8 mouse cellular contexts compared by ENCODE assay signal in the genomic region with DNA sequence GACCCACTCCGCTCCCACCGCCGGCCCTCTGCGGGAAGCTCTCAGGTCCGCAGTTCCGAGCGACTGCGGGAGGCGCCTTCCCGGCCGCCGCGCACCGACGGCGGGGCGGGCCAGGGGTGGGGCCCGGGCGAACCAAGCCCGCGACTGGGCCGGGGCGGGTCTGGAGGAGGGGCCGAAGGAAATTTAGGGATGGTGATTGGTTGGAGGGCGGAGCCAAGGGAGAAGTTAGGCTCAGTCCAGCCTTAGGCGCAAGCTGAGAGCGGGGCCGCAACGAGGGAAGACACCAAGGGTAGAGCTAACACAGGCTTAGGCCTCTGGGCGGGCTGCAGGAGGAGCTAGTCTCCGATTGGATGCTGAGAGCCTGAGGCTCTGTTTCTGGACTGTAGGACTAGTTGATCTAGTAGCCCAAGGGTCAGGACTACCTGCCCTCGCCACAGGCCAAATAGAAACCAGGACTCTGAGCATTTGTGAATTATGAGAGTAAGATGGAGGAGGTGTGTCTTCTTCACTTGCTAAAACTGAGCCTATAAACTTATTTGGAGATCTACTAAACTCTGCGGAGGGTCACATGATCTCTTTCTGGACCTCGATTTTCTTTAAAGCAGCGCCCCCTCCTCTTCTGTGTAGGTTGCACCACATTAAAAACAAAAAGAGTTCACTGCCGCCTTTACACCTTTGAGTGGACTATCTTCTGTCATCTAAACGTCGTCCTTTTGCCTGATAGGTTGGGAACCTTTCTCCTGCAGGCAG. TPM values are rescaled to one million over a fixed set of nuclear protein-coding genes. Genes with fewer than 3 reads are reported as not detected.
DNase-seq lines count a peak whose midpoint lies in the region; ATAC-seq and TF ChIP-seq lines count a peak whose summit lies in the region.

A gene (minus strand): TSS at position 89 of the 750 bp plus-strand sequence.

- WGBS in heart, embryonic 12.5 days = 2% methylated on average over 38 of the region's 38 CpGs
- WGBS in kidney, postnatal 0 days = 2% methylated on average over 38 of the region's 38 CpGs
- 2% methylated on average over 38 of the region's 38 CpGs for WGBS in liver, embryonic 11.5 days
- 4% methylated on average over 38 of the region's 38 CpGs for WGBS in stomach, embryonic 15.5 days

- peaks cover 48% of the 10 kb centered on the region for H3K4me1 ChIP-seq in heart, embryonic 12.5 days (replicated peaks)
- peaks cover 21% of the 10 kb centered on the region for H3K4me1 ChIP-seq in kidney, postnatal 0 days (replicated peaks; ENCODE audit: insufficient read depth, low read length)
- H3K4me1 ChIP-seq in liver, embryonic 11.5 days (replicated peaks; ENCODE audit: control insufficient read depth, insufficient read depth, low read length) = peaks cover 32% of the 10 kb centered on the region
- peaks cover 34% of the 10 kb centered on the region for H3K4me1 ChIP-seq in stomach, embryonic 15.5 days

- peak within 1 kb of the TSS; percentile 96 for H3K9ac ChIP-seq in heart, embryonic 12.5 days
- peak within 1 kb of the TSS; percentile 91 for H3K9ac ChIP-seq in kidney, postnatal 0 days (ENCODE audit: low read depth, low read length)
- peak within 1 kb of the TSS; percentile 96 for H3K9ac ChIP-seq in liver, embryonic 11.5 days (ENCODE audit: low read depth, low read length)
- peak within 1 kb of the TSS; percentile 97 for H3K9ac ChIP-seq in stomach, embryonic 15.5 days

- peaks cover 38% of the 10 kb centered on the region for H3K79me3 ChIP-seq in C2C12 (ENCODE audit: low read depth)

- peaks cover 46% of the 10 kb centered on the region for H3K79me2 ChIP-seq in C2C12 (ENCODE audit: control insufficient read depth, insufficient read depth)

- no peaks in the 10 kb centered on the region for H3K9me3 ChIP-seq in heart, embryonic 12.5 days (replicated peaks)
- H3K9me3 ChIP-seq in kidney, postnatal 0 days (replicated peaks; ENCODE audit: low read length) = no peaks in the 10 kb centered on the region
- no peaks in the 10 kb centered on the region for H3K9me3 ChIP-seq in liver, embryonic 11.5 days (ENCODE audit: control insufficient read depth, low read length)
- no peaks in the 10 kb centered on the region for H3K9me3 ChIP-seq in stomach, embryonic 15.5 days

- peaks cover 4% of the 10 kb centered on the region for H3K36me3 ChIP-seq in C2C12 (ENCODE audit: control insufficient read depth, insufficient read depth)
- H3K36me3 ChIP-seq in heart, embryonic 12.5 days = peaks cover 8% of the 10 kb centered on the region; the same call in 1 of the 2 replicates
- H3K36me3 ChIP-seq in kidney, postnatal 0 days (ENCODE audit: insufficient read depth, low read length) = no peaks in the 10 kb centered on the region
- peaks cover 2% of the 10 kb centered on the region; the same call in 1 of the 2 replicates for H3K36me3 ChIP-seq in liver, embryonic 11.5 days (ENCODE audit: control insufficient read depth, insufficient read depth, low read length)
- 0 out of 2 replicates have a peak, but pooled peaks cover 3% of the 10 kb centered on the region for H3K36me3 ChIP-seq in stomach, embryonic 15.5 days

- TF ChIP-seq CTCF in C2C12 (IDR thresholded peaks at IDR 0.05; ENCODE audit: control insufficient read depth, insufficient read depth, insufficient read length) = no peak
- TF ChIP-seq CTCF in brain, embryonic 14.5 days (IDR thresholded peaks at IDR 0.05; ENCODE audit: borderline replicate concordance, extremely low read depth, insufficient read depth, insufficient read length) = no peak
- TF ChIP-seq CTCF in kidney, postnatal 0 days (IDR thresholded peaks at IDR 0.05; ENCODE audit: low read depth) = no peak

- DNase-seq in brain, embryonic 14.5 days (ENCODE audit: low read depth) = peak; percentile 98
- peak; percentile 100 for DNase-seq in kidney, postnatal 0 days (ENCODE audit: low spot score)
- peak; percentile 95 for DNase-seq in liver, embryonic 11.5 days (ENCODE audit: low spot score)
- peak; percentile 95 for DNase-seq in naive thymus-derived CD4-positive, alpha-beta T cell, adult 2 months (ENCODE audit: low read depth)

- no peaks in the 10 kb centered on the region for H3K27me3 ChIP-seq in C2C12 (ENCODE audit: control insufficient read depth, insufficient read depth, insufficient read length)
- H3K27me3 ChIP-seq in heart, embryonic 12.5 days (replicated peaks) = no peaks in the 10 kb centered on the region
- no peaks in the 10 kb centered on the region for H3K27me3 ChIP-seq in kidney, postnatal 0 days (ENCODE audit: insufficient read depth, low read length)
- H3K27me3 ChIP-seq in liver, embryonic 11.5 days (replicated peaks; ENCODE audit: control insufficient read depth, insufficient read depth, low read length) = no peaks in the 10 kb centered on the region
- H3K27me3 ChIP-seq in stomach, embryonic 15.5 days (replicated peaks) = no peaks in the 10 kb centered on the region

- peak within 1 kb of the TSS; percentile 83 for H3ac ChIP-seq in C2C12 (ENCODE audit: control insufficient read depth, insufficient read length, low read depth)

- peak within 1 kb of the TSS; percentile 99 for H3K4me2 ChIP-seq in heart, embryonic 12.5 days
- peak within 1 kb of the TSS; percentile 98 for H3K4me2 ChIP-seq in kidney, postnatal 0 days (ENCODE audit: low read length)
- H3K4me2 ChIP-seq in liver, embryonic 11.5 days = peak within 1 kb of the TSS; percentile 97
- peak within 1 kb of the TSS; percentile 96 for H3K4me2 ChIP-seq in stomach, embryonic 15.5 days

- H3K27ac ChIP-seq in heart, embryonic 12.5 days (ENCODE audit: poor library complexity, severe bottlenecking) = peak within 1 kb of the TSS; percentile 90
- H3K27ac ChIP-seq in kidney, postnatal 0 days = peak within 1 kb of the TSS; percentile 92
- H3K27ac ChIP-seq in liver, embryonic 11.5 days (ENCODE audit: low read depth, low read length) = peak within 1 kb of the TSS; percentile 90
- H3K27ac ChIP-seq in stomach, embryonic 15.5 days = peak within 1 kb of the TSS; percentile 88

- peak; percentile 80 for ATAC-seq in erythroid progenitor cell, adult 5-6 weeks (replicated peaks; ENCODE audit: low FRiP score, poor library complexity, severe bottlenecking)
- peak; percentile 95 for ATAC-seq in heart, embryonic 12.5 days (ENCODE audit: insufficient number of reproducible peaks, low FRiP score)
- peak; percentile 96 for ATAC-seq in kidney, postnatal 0 days (replicated peaks; ENCODE audit: low FRiP score, low read depth)
- peak; percentile 96 for ATAC-seq in liver, embryonic 11.5 days (replicated peaks; ENCODE audit: low FRiP score)
- ATAC-seq in stomach, embryonic 15.5 days (ENCODE audit: insufficient read depth, low FRiP score, low read depth) = peak; percentile 96

- TF ChIP-seq POLR2A in brain, embryonic 14.5 days (IDR thresholded peaks at IDR 0.05; ENCODE audit: borderline replicate concordance, extremely low read depth, insufficient read depth, insufficient read length, poor library complexity, severe bottlenecking) = peak; percentile 90

- H3K4me3 ChIP-seq in C2C12 (ENCODE audit: insufficient read depth, poor library complexity, severe bottlenecking) = peak within 1 kb of the TSS; percentile 82
- peak within 1 kb of the TSS; percentile 86 for H3K4me3 ChIP-seq in heart, embryonic 12.5 days
- peak within 1 kb of the TSS; percentile 72 for H3K4me3 ChIP-seq in kidney, postnatal 0 days (replicated peaks; ENCODE audit: low read depth, low read length)
- peak within 1 kb of the TSS; percentile 89 for H3K4me3 ChIP-seq in liver, embryonic 11.5 days (ENCODE audit: low read depth, low read length)
- peak within 1 kb of the TSS; percentile 86 for H3K4me3 ChIP-seq in stomach, embryonic 15.5 days (replicated peaks)

TF ChIP-seq in C2C12, 6 proteins besides CTCF, POLR2A, EP300 and RAD21:
- TF ChIP-seq MAX (IDR thresholded peaks at IDR 0.05) = no peak
- TF ChIP-seq CEBPB (IDR thresholded peaks at IDR 0.05; ENCODE audit: low read depth) = no peak
- no peak for TF ChIP-seq MYOG (IDR thresholded peaks at IDR 0.05; ENCODE audit: control insufficient read depth, extremely low read depth, insufficient read length)
- peak; percentile 72 for TF ChIP-seq USF1 (IDR thresholded peaks at IDR 0.05; ENCODE audit: low read depth)

RNA-seq across cellular contexts. Expression of the gene that starts here (rescaled TPM):
- 449 TPM for polyA plus RNA-seq in C2C12 (2012; fragmentation: generic; extraction: Trizol)
- polyA plus RNA-seq in brain, embryonic 14.5 days (2012; rRNA removed) = 488 and 561 TPM in 2 replicates
- total RNA-seq in erythroid progenitor cell, adult 5-6 weeks (2015; ENCODE audit: low replicate concordance) = 382 and 420 TPM in 2 replicates
- total RNA-seq in erythroid progenitor cell, adult 5-6 weeks (2017; ENCODE audit: low replicate concordance) = 334 and 357 TPM in 2 replicates
- 404 and 442 TPM in 2 replicates for polyA plus RNA-seq in heart, embryonic 12.5 days (2016; fragmentation: Nextera tagmentation; extraction: Ambion mirVana)
- polyA plus RNA-seq in kidney, postnatal 0 days (2015; fragmentation: Nextera tagmentation; extraction: Ambion mirVana) = 351 and 359 TPM in 2 replicates
- polyA plus RNA-seq in liver, embryonic 11.5 days (2014; fragmentation: Nextera tagmentation; extraction: Ambion mirVana) = 217 and 233 TPM in 2 replicates
- polyA plus RNA-seq in stomach, embryonic 15.5 days (2015; fragmentation: Nextera tagmentation; extraction: Ambion mirVana) = 355 and 371 TPM in 2 replicates

Comparison
In these comparisons a context has a peak if more than half of its experiments do, and no peak if none do; other contexts are left out.
1. Peak in every context shown above with its lines: DNase-seq, ATAC-seq, H3K4me3 ChIP-seq and H3K27ac ChIP-seq.